Mouse (Mus musculus): Measurements from ENCODE around the gene Tat.

DNA sequence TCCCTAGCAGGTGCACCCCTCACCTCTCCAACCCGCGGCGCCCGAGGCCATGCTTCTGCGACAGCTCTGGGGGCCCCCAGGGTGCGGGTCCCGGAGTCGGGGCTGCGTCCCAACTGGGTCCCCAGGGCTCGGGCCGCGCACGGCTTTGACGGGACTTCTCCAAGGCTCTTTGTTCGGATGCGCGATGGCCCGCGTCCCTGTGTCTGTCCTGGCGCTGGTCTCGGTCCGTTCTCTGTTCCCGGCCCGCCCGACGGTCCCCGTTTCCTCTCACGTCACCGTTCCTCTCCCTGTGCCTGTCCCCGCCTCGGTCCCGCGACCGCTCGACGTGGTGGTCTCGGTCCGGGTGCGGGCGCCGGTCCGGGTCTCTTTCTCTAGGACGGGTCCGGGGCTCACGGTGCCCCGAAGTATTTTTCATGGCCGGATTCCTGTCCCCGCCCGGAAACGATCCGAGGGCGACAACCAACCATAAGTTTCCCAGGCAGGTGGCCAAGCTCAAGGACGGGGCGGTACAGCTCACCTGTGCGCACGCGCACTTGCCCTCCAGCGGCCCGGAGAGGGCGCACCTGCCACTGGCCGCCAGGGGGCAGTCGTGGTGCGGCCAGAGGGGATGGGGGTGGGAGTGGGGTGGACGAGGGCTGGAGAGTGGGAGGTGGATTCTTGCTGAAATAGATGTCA, 28.4 kb upstream of the Tat start, which contains the start of gene Marveld3:
- no peak for TF ChIP-seq ZKSCAN1 (IDR thresholded peaks at IDR 0.05; ENCODE audit: low read depth, low read length)
- TF ChIP-seq EP300 (IDR thresholded peaks at IDR 0.05; ENCODE audit: low read depth in 1 of 2, low read length in 2 of 2) = no peak
- TF ChIP-seq POLR2A (IDR thresholded peaks at IDR 0.05; ENCODE audit: control insufficient read depth in 1 of 2, insufficient read depth in 1 of 2, low read depth in 1 of 2, low read length in 2 of 2, poor library complexity in 1 of 2) = no peak
- 0 out of 6 replicates have a peak, but pooled peaks of 1 of the 3 experiments have one; percentile 11 for TF ChIP-seq CTCF (IDR thresholded peaks at IDR 0.05 in 2 of 3, conservative IDR thresholded peaks at IDR 0.05 in 1 of 3; ENCODE audit: control insufficient read depth in 1 of 3, insufficient read depth in 1 of 3, low read depth in 2 of 3, low read length in 3 of 3, poor library complexity in 1 of 3, severe bottlenecking in 1 of 3)
- no peak for TF ChIP-seq MAX (IDR thresholded peaks at IDR 0.05; ENCODE audit: low read length)
- TF ChIP-seq POLR2AphosphoS2 (IDR thresholded peaks at IDR 0.05; ENCODE audit: low read length) = no peak
- no peak for TF ChIP-seq CHD2 (IDR thresholded peaks at IDR 0.05; ENCODE audit: low read length)
- TF ChIP-seq RAD21 (IDR thresholded peaks at IDR 0.05; ENCODE audit: low read depth, low read length) = no peak
- no peak for TF ChIP-seq ETS1 (IDR thresholded peaks at IDR 0.05; ENCODE audit: low read depth, low read length)
- TF ChIP-seq MAZ (IDR thresholded peaks at IDR 0.05; ENCODE audit: low read depth, low read length) = no peak
- no peak for TF ChIP-seq USF2 (IDR thresholded peaks at IDR 0.05; ENCODE audit: borderline replicate concordance in 1 of 2, insufficient read depth in 1 of 2, low read depth in 1 of 2, low read length in 2 of 2)
